Mouse (Mus musculus): ENCODE results near the gene Aox2. TPM values are rescaled to one million over a fixed set of nuclear protein-coding genes. Genes with fewer than 3 reads are reported as not detected.
A peak's percentile ranks its signal among the peaks of the same experiment; 100 is the strongest.

The Aox2 gene
- not detected for total RNA-seq (2021)

DNA sequence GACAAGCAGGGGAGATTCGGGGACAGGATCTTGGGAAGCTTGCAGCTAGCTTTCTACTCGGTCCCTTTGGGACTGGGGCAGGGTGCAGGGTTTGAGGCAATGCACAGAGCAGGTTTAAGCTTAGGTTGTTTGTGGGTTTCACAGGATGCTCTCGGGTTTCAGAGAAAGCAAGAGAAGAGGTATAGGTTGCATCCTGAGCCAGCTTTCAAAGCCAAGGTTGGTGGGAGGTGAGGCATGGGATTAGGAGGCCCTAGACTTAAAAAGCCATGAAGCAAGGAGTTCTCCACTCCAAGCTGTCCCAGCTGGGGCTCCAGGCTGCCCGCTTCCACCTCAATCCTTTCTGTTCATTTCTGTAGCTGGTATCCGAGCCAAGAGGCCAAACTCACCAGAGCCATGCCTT is at the start of gene Aox2:
Gene Aox2 (plus strand): TSS at position 301 of the 400 bp plus-strand sequence.
- intact Hi-C loops (cut with DNase I) = no loop called here
- DNase-seq (ENCODE audit: low spot score in 2 of 2) = no peak

DNA sequence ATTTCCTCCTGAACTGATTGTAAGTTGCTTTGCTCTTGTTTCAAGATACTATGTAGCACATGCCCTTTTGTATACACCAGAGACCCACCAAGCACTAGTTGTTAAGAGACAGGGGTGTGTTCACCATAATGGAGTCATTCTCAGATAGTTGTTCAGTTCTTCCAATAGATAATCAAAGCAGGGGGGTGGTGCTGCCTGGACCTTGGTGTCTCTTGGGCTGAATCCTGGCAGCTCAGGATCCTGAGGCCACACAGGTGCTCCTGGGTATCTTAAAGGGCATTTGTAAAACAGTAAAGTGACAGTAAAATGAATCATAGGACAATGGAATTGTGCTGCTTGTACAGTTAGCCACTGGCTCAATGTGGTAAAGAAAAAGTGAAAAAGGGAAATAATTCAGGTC is 49.2 kb upstream of the Aox2 start:
- no peak for DNase-seq (ENCODE audit: low spot score in 2 of 2)
- intact Hi-C loops (cut with DNase I) = no loop called here

DNA sequence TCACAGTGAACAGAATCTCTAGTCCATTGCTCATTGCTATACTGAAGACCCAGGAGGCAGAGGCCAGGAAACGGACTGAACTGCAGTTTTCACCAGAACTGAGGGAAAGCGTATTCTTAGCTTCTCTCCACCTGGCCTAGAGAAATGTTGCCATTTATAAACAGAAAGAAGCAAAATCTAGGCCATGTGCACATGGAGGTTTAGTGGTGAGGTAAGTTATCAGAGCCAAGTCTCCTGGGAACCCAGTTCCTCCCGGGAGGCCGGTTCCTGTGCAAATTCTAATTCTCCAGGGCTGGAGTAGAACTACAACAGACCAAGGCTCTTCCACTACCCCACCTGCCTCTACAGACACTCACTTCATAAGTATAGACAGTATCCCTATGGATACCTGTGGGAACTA is 48.4 kb upstream of the Aox2 start:
- DNase-seq (ENCODE audit: low spot score in 2 of 2) = no peak
- intact Hi-C loops (cut with DNase I) = no loop called here

DNA sequence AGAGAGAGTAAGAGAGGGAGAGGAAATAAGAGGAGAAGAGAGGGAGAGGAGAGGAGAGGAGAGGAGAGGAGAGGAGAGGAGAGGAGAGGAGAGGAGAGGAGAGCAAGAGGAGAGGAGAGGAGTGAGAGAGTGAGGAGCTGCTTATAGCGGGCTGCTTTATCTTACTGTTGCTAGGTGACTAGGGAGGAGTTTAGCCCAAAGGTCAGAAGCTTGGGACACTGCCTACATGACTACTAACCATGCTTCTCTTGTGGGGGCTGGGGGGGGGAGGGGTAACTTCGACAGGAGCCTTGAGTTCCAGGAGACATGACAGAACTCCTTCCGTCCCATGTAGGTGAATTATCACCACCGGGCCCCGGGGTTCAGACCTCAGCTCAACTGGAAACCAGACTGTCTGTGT is 47.6 kb upstream of the Aox2 start:
- no peak for DNase-seq (ENCODE audit: low spot score in 2 of 2)
- intact Hi-C loops (cut with DNase I) = no loop called here

DNA sequence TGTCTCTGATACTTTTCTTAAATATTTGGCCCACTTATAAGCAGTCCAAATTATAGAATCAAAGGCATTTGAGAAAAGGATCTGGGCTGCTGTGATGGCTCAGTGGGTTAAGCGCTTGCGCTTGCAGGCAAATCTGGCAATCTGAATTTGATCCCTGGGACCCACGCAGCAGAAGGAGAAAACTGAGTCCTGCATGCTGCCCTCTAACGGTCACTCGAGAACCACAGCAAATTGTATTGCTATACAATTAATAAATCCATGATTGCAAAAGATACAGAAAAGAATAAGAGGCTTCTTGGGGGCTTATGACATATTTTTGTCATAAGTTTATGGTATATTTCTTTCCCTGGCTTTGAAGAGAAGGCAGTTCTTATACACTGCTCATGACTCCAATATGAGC is 42.7 kb upstream of the Aox2 start:
- intact Hi-C loops (cut with DNase I) = no loop called here
- DNase-seq (ENCODE audit: low spot score in 2 of 2) = no peak

DNA sequence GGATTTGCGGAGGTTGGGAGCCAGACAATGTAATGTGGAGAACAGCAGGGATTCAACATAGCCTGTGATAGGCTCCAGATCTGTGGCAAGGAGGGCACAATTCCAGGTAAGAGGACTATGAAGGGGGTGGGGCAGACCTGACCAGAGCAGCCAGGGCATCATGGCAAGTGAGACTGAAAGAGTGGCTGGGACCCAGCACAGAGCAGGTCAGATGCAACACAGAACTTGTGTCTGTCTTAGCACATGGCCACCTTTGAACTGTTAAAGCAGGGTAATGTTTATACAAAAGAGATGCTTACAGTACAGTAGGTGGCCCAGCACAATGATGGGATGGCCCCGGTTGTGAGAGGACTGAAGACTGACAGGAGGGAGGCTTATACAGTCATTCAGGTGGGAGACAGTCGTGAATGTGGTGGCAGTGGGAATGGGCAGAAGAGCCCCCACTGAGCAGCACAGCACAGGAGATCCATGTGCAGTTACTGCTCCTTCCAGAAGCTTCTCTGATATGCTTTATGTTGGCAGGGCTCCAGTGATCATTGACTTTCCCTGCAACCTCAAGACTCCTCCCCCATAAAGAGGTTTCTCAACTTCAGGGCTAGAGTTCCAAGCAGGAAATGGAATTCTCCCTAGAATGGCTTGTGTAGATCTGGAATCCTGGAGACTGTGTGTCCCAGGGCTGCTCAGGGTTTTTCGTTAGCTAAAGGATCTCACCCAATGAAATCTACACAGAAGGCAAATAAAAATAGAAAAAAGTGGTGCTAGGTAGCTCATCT is 40.4 kb upstream of the Aox2 start:
- intact Hi-C loops (cut with DNase I) = no loop called here
- no peak for DNase-seq (ENCODE audit: low spot score in 2 of 2)

DNA sequence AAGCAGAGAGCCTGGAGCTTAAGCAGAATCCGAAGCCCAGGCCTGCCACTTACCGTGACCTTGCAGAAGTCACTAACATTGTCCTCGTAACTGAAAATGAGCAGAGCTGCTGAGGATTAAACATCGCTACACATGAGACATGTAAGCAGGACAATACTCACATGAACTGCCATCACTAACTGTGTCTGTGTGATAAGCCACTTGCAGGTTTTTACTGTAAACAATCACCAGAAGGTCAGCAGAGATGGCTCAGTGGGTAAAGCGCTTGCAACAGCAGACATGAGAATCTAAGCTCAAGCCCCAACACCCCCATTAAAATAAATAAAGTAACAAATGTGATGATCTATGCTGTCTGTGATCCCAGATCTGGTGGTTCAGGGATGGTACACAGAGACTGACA is 39.7 kb upstream of the Aox2 start:
- DNase-seq (ENCODE audit: low spot score in 2 of 2) = no peak
- intact Hi-C loops (cut with DNase I) = no loop called here

DNA sequence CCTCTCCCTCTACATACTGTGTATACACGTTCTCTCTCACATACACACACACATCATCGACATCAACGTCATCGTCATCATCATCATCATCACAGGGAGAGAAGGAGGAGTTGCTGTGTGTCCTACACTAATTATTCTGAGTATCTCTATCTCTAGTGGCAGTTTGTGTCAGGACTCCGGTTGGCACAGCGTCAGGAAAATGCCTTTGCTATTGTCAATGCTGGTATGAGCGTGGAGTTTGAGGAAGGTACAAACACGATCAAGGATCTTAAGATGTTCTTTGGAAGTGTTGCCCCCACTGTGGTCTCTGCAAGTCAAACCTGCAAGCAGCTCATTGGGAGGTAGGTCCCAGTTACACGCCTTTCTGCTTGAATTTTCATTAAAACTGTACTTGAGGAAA is 39.2 kb upstream of the Aox2 start:
- intact Hi-C loops (cut with DNase I) = no loop called here

DNA sequence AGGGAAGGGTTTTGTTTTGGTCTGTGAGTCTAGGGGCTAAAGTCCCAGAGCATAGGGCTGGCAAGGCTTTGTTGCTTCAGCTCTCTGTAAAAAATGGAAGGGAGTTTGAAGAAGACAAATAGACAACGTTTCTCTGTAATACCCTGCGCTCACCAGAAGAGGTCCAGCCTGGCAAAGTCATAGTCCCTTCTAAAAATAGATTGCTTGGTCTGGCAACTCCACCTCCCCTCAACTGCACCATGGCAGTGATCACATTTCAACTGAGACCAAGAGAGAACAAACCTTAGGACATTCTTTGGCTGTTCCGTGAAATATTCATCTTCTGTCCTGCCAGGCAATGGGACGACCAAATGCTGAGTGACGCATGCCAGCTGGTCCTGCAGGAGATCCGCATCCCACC is 37.8 kb upstream of the Aox2 start:
- DNase-seq (ENCODE audit: low spot score in 2 of 2) = no peak
- intact Hi-C loops (cut with DNase I) = no loop called here

More for the DNA sequence above, 39.2 kb upstream of the Aox2 start:
- no peak for DNase-seq (ENCODE audit: low spot score in 2 of 2)

DNA sequence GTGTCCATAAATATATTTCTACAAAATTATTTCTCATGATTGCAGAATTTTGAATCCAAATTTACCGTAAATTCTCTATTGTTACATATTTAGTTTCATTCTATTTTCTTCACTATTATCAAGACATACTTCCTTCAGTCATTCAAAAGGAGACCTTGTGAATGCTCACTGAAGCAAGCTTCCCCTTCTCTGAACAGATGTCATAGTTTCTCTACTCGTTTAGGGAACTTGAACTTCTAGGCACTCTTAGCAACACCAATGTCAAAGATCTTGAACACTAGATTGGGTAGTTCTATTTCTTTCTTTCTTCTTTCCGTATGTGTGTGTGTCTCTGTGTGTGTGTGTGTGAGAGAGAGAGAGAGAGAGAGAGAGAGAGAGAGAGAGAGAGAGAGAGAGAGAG is 33.6 kb upstream of the Aox2 start:
- intact Hi-C loops (cut with DNase I) = no loop called here

DNA sequence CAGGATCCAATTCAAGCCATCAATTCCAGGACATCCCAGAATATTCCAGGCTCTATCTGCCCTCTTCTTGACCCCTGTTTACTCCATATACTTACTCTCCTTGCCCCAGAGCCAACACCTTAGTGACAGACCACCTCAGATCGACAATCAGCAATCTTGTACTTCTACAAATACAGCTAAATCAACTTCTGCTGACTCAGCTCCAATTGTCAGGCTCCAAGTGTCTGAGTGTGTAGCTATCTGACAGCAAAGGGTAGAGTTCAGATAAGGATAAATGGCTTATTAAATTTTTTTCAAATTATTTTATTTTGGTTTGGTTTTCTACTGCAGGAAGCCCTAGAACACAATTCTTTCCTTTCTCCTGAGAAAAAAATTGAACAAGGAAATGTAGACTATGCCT is 29.6 kb upstream of the Aox2 start:
- DNase-seq (ENCODE audit: low spot score in 2 of 2) = no peak
- intact Hi-C loops (cut with DNase I) = no loop called here

More for the DNA sequence above, 33.6 kb upstream of the Aox2 start:
- DNase-seq (ENCODE audit: low spot score in 2 of 2) = no peak

DNA sequence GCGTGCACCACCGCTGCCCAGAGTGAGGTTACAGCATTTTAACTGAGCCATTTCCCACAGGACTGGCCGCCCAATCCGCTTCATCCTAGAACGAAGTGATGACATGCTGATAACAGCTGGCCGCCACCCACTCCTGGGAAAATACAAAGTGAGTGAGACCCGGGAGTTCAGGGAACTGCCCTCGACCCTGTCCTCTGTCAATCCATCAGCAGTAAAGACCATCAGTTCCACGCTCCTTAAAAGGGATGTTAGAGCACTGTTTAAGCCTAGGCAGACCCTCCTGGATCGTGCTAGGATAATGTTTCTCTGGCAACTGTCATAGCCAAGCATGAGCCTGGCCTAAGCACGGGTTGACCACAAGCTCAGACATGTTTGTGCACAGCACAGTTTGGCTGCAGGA is 24.7 kb upstream of the Aox2 start:
- DNase-seq (ENCODE audit: low spot score in 2 of 2) = no peak
- intact Hi-C loops (cut with DNase I) = no loop called here

DNA sequence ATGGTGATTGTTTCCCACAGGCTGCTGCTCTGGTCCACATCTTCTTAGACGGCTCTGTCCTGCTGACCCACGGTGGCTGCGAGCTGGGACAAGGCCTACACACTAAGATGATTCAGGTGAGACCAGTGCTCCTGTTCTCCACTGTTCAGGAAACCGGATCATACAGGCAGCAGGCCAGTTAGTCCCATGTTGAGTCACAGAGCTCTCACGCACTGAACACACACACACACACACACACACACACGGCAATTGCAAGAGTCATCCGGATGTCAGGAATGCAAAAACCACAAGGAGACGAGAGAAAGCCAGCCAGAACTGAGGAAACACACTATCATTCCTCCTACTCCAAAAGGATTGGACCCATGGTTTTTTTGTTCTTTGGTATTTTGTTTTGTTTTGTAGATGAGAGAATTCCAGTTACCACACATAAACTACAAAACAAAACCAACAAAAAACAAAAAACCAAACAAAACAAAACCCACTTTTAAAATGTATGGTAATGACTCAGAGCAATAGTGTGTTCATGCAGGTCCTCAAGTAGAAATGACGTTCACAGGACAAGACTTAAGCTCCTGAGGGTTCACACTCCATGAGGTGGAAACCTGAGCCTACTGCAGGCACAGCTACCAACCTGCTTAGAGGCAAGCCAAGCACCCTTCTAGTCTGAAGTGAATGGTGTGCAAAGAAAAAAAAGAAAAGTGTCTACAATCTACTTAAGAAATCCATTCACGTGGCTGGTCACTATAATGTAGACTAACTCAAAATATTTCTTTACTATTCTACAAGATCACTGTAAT is 20.7 kb upstream of the Aox2 start:
- intact Hi-C loops (cut with DNase I) = no loop called here
- no peak for DNase-seq (ENCODE audit: low spot score in 2 of 2)

DNA sequence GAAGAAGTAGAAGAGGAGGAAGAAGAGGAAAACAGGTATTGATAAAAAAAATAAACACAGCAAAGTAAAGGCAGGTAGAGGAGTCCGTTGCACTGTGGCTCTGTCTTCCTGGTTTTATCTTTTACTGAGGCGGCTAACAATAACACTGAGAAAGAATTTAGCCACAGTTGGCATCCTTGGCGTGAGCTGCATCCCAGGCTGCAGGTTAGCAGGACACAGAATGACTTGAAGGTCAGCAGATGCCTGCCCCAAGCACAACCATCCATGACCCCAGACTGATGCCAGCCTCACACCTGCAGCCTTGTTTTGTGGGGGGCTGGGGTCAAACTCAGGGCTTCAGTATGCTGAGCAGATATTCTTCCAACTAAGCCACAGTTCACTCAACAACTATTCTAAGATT is 17.8 kb upstream of the Aox2 start:
- intact Hi-C loops (cut with DNase I) = no loop called here
- no peak for DNase-seq (ENCODE audit: low spot score in 2 of 2)

DNA sequence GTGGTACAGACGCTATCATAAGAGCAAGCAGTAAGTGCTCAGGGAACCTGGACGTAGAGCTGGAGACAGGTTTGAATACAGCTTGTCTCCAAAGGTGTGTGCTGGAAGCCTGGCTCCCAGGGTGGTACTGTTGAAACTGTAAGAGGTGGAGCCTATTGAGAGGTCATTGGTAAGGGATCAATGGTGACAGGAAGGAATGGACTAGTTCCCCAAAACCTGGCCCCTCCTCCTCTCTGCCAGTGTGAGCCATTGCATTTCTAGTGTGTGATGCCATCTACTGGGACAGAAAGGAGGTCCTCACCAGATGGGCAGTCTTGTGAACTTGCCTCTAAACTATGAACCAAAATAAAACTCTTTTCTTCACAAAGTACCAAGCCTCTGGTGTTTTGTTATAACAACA is 9.9 kb upstream of the Aox2 start:
- intact Hi-C loops (cut with DNase I) = no loop called here
- no peak for DNase-seq (ENCODE audit: low spot score in 2 of 2)

DNA sequence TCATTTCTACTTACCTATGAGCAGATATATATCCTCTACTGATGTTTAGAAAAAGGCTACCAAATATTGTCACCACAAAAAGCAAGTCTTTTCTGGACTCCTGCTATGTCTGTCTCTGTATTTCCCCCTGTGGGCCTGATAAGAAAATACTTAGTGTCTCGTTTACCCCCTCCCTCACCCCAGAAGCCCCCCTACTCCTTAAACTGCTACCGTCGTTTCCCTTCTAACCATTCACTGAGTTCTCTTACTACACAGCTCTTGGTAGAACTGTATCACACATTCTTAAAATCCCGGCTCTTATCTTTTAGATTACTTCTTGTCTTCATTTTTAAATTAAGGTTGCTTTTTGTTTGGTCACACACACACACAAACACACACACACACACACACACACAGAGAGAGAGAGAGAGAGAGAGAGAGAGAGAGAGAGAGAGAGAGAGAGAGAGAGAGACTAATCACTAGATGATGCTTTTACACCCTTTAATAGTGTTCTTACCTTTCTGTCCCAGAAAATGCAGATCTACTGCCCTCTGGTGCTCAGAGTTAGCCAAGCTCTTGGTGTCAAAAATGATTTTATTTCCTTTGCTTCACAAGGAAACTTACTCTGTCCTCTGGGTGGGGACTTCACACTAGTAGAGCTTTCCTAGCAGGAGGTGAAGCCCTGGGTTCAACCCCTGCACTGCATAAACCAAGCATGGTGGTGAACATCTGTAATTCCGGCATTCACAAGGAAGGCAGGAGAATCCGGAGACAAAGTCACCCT is 7.1 kb upstream of the Aox2 start:
- peak in 1 of 2 experiments; percentile 46 for DNase-seq (ENCODE audit: low spot score in 2 of 2)
- intact Hi-C loops (cut with DNase I) = loop anchor here (2.0 kb wide), 1 partner anchor 114 kb away; no protein-coding TSS in a partner anchor

DNA sequence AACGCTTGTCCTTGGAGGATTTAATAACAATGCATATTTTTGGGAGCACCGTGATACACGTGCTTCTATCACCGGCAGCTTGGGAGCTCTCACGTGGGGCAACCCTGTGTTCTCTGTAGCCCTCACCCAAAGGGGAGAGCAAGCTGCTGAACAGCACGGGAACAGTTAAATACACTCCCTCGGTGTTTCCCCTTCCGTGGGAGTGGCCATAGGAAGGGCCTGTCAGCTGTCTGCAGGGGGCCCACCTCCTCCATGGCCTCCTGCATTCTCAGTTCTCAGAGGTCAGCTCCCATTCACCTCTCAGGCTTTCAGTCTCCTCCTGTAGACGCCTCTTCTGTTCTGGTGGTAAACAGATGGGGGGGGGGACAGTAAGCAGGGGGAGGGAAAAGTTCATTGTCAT is 2.2 kb upstream of the Aox2 start:
- no peak for DNase-seq (ENCODE audit: low spot score in 2 of 2)
- intact Hi-C loops (cut with DNase I) = no loop called here

DNA sequence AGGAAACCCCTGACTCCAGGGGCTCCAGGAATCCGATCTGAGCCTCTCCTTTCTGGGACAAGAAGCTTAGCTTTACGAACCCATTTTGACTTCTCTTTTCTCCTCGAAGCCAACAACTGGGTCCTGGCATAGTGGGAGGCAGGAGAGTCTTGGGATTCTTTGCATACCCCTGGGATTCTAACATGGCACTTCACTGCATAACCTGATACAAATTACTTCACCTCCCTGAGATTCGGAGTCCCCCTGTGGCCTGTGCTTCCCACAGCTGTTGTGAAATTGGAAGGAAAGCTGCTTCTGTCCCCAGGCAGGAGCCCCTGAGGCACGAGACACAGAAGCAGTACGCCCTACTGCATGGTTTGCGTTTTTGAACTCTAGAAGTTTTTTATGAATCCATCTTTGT is 387 bp downstream of the Aox2 start:
- no peak for DNase-seq (ENCODE audit: low spot score in 2 of 2)
- intact Hi-C loops (cut with DNase I) = no loop called here

DNA sequence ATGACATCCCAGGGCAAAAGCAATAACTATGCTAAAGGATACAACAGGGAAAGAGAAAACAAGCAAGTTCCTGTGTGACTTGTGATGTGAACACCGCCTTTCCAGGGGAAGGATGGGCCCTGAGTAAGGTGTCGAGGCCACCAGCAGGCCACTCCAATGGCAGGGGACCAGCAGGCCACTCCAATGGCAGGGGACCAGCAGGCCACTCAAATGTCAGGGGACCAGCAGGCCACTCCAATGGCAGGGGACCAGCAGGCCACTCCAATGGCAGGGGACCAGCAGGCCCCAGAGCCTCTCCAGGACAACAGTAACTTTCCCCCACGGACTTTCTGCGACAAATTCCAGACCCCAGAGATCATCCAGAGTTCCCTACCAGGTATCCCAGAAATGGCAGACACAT is 2.3 kb downstream of the Aox2 start:
- intact Hi-C loops (cut with DNase I) = no loop called here
- no peak for DNase-seq (ENCODE audit: low spot score in 2 of 2)

DNA sequence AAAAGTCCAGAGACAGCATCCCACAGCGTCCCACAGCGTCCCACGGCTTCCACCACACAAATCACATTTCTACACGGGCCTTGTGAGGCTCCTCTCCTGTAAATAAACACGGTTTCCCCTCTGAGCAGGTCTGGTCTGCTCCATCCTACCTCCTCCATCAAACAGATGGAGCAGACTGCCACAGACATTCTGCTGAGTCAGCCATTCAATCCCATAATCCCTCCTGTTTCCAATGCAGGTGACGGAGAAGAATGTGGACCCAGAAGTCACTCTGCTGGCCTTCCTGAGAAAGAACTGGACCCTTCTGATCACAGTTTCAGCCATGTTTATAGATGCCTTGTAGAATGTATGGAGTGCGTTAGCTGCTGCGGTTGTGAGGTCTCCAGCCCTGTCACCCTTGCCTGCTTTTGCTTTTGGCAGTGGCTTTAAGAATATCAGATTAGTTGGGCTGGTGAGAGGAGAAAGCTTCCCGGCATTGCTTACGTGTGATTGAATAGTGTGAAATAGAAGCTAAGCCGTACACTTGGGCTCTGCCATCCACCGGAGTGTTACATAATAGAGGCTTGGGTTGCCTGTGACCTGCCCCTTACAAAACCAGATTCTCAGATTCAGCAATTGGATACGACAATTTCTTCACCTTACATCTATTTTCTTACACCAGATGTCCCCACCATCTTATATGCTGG is 3.0 kb downstream of the Aox2 start:
- intact Hi-C loops (cut with DNase I) = no loop called here
- no peak for DNase-seq (ENCODE audit: low spot score in 2 of 2)

Data from left cerebral cortex, postnatal 36 days (tissue).